Mouse (Mus musculus) heart, embryonic 11.5 days (tissue): ENCODE results near the gene AU018091. TPM values are rescaled to one million over a fixed set of nuclear protein-coding genes. Genes with fewer than 3 reads are reported as not detected.

Experiments
- microRNA counts: library from miRNA; unstranded; fragments of <30 nt; microRNA quantifications from one replicate; lab custom pipeline; 2015
- microRNA-seq: library from miRNA; unstranded; fragments of <30 nt; microRNA quantifications from one replicate; pipeline ENCODE4, GENCODE M21; 2016; ENCODE audit warnings: borderline number of aligned reads
- polyA plus RNA-seq: library from polyadenylated mRNA; unstranded; fragments of >200 nt; fragmentation: Nextera tagmentation; extraction: Ambion mirVana; gene quantifications from 2 replicates; pipeline ENCODE4 v1.2.1, GENCODE M21; 2014

The AU018091 gene
- polyA plus RNA-seq, 1 experiment from 2014 or later: not detected

MicroRNAs within 50 kb of the gene (microRNA counts, 519-probe panel; counts per million panel counts)
- 32.2 counts per million for microRNA mmu-miR-290-3p (lab: Ali Mortazavi, UCI)
- microRNA mmu-miR-290-5p (lab: Ali Mortazavi, UCI): 32.2 counts per million
- 32.2 counts per million for microRNA mmu-miR-291a-3p (lab: Ali Mortazavi, UCI)
- 32.2 counts per million for microRNA mmu-miR-291a-5p (lab: Ali Mortazavi, UCI)
- 32.2 counts per million for microRNA mmu-miR-292-5p (lab: Ali Mortazavi, UCI)

Small RNA genes lying within 50 kb of the gene (microRNA-seq; reads per million reads assigned to microRNA genes)
- gene Mir290a (not detected), gene Mir290b (not detected), gene Mir291a (32.9 reads per million, percentile 55 among the genes with 10 or more reads in this experiment), gene Mir292 (not detected), gene Mir292b (not detected)

Other genes starting within 250 kb of the AU018091 start
- gene Nlrp12, start 80.5 kb upstream of the AU018091 start, polyA plus RNA-seq: not detected in 2 replicates
- gene Myadm, start 119.9 kb upstream of the AU018091 start, polyA plus RNA-seq: 221 and 235 TPM in 2 replicates
- 0.10 and 0.14 TPM in 2 replicates for gene Prkcg, start 120.0 kb upstream of the AU018091 start, polyA plus RNA-seq
- gene Cacng7, start 163.8 kb upstream of the AU018091 start, polyA plus RNA-seq: 0.24 and 0.27 TPM in 2 replicates
- gene Cacng8, start 221.5 kb upstream of the AU018091 start, polyA plus RNA-seq: 1.7 and 1.8 TPM in 2 replicates